Mouse (Mus musculus) liver, embryonic 14.5 days (tissue): Measurements from ENCODE around the gene Fam24b. TPM values are rescaled to one million over a fixed set of nuclear protein-coding genes. Genes with fewer than 3 reads are reported as not detected.

ENCODE experiments used
- ATAC-seq: fragments of 200-750 bp; cut with Nextera tagmentation; 2 replicates; pipeline ENCODE4 v1.8.0; 2017; ENCODE audit warnings: moderate number of reproducible peaks, mild to moderate bottlenecking, moderate library complexity; ENCODE audit not compliant: insufficient read depth
- DNase-seq, 3 experiments: peaks; one replicate each; pipeline ENCODE4 v3.0.0-alpha.2; 2012 to 2013; ENCODE audit warnings: low read depth in 3 of 3, low spot score in 3 of 3
- H3K27ac ChIP-seq: fragments of 300-500 bp; sonication (generic); 2 replicates; pipeline ENCODE4 v1.5.1; 2014; ENCODE audit warnings: moderate library complexity, mild to moderate bottlenecking, control low read depth, inconsistent platforms
- H3K27me3 ChIP-seq: fragments of 300-500 bp; sonication (generic); 2 replicates; pipeline ENCODE4 v1.6.1; 2014; ENCODE audit warnings: mild to moderate bottlenecking, low read length, moderate library complexity; ENCODE audit not compliant: control insufficient read depth, insufficient read depth
- H3K36me3 ChIP-seq: fragments of 300-500 bp; sonication (generic); replicated peaks from 2 replicates; pipeline ENCODE4 v1.6.1; 2014; ENCODE audit warnings: low read depth; ENCODE audit not compliant: control insufficient read depth, insufficient read depth
- H3K4me1 ChIP-seq, 2 experiments: fragments of 200-500 bp in 1 of 2; fragments of 300-500 bp in 1 of 2; sonication (generic) in 1 of 2; replicated peaks; 2 replicates each; pipeline ENCODE4 v1.6.1; 2012 to 2014; ENCODE audit warnings: antibody characterized with exemption in 1 of 2, inconsistent platforms in 1 of 2, low read length in 1 of 2; ENCODE audit not compliant: control insufficient read depth in 2 of 2, insufficient read depth in 2 of 2
- H3K4me2 ChIP-seq: fragments of 300-500 bp; sonication (generic); 2 replicates; pipeline ENCODE4 v1.6.1; 2014; ENCODE audit warnings: low read depth, mild to moderate bottlenecking, control low read depth, moderate library complexity
- H3K4me3 ChIP-seq, 2 experiments: fragments of 200-500 bp in 1 of 2; fragments of 300-500 bp in 1 of 2; sonication (generic) in 1 of 2; 2 replicates each; pipeline ENCODE4 v1.5.1; 2012 to 2014; ENCODE audit warnings: low read depth in 2 of 2, low read length in 2 of 2, mild to moderate bottlenecking in 2 of 2, control low read depth in 1 of 2, inconsistent platforms in 1 of 2, moderate library complexity in 1 of 2; ENCODE audit not compliant: insufficient read depth in 1 of 2
- H3K9ac ChIP-seq: fragments of 300-500 bp; sonication (generic); replicated peaks from 2 replicates; pipeline ENCODE4 v1.6.1; 2014; ENCODE audit warnings: mild to moderate bottlenecking, control low read depth, moderate library complexity
- H3K9me3 ChIP-seq: fragments of 300-500 bp; sonication (generic); 2 replicates; pipeline ENCODE4 v1.6.1; 2016; ENCODE audit warnings: low read length, mixed read lengths; ENCODE audit not compliant: control insufficient read depth
- CTCF ChIP-seq: IDR thresholded peaks from 2 replicates; pipeline ENCODE4 v1.5.1; 2016; ENCODE audit warnings: antibody characterized with exemption, low read depth, control low read depth
- EP300 ChIP-seq: IDR thresholded peaks from 2 replicates; pipeline ENCODE4 v1.6.1; 2016; ENCODE audit warnings: antibody characterized with exemption, low read depth
- WGBS: fragments of 180-500 bp; shearing (Covaris S2); extraction: QIAGEN DNeasy Blood & Tissue Kit; methylation state at CpG from one replicate; pipeline ENCODE4 v1.1.7; 2014; ENCODE audit not compliant: insufficient replicate concordance; 5-methylcytosine and 5-hydroxymethylcytosine counted together
- polyA plus RNA-seq, 2 experiments: library from polyadenylated mRNA; depleted of rRNA in 1 of 2; stranded (reverse) in 1 of 2; unstranded in 1 of 2; fragments of >200 nt; fragmentation: Nextera tagmentation in 1 of 2; extraction: Ambion mirVana in 1 of 2; gene quantifications; 2 replicates each; pipeline versions ENCODE4 v1.2.1 to v1.2.3; 2012 to 2014

Fam24b gene
- polyA plus RNA-seq (2012; rRNA removed) (0.37 TPM in 1 of 2 replicates, not detected in the other), polyA plus RNA-seq (2014; fragmentation: Nextera tagmentation; extraction: Ambion mirVana) (not detected in 2 replicates)

DNA sequence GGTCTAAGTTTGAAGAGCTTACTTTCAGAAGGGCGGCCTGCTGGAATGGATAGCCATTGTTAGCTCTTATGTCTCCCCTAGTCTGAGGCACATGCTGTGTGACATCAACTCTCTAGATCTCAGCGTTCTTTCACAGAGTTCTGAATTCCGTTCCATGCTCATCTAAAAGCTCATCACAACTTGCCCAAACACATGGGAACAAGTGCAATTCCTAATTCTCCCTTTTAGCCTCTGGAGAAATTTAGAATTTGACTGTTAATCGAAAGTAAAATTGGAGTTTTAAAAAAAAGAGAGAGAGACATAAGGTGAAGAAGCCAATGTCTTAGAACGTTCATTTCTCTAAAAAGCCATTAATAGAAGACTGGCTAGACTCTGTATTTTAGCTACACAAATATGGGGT lies at the start of gene Fam24b:
Gene Fam24b, minus strand, starts transcription at position 101 of the 400 bp plus-strand sequence.
- H3K9me3 ChIP-seq: no peaks in the 10 kb centered on the region
- no peak within 1 kb of the TSS for H3K4me2 ChIP-seq
- TF ChIP-seq CTCF (no peak), EP300 (no peak)
- ATAC-seq (no peak), DNase-seq (no peak)
- no peaks in the 10 kb centered on the region for H3K27me3 ChIP-seq
- H3K36me3 ChIP-seq: no peaks in the 10 kb centered on the region
- H3K9ac ChIP-seq: no peak within 1 kb of the TSS
- H3K4me3 ChIP-seq: no peak within 1 kb of the TSS
- H3K27ac ChIP-seq: no peak within 1 kb of the TSS
- WGBS: 66% methylated on average over 5 of the region's 5 CpGs
- H3K4me1 ChIP-seq: no peaks in the 10 kb centered on the region

DNA sequence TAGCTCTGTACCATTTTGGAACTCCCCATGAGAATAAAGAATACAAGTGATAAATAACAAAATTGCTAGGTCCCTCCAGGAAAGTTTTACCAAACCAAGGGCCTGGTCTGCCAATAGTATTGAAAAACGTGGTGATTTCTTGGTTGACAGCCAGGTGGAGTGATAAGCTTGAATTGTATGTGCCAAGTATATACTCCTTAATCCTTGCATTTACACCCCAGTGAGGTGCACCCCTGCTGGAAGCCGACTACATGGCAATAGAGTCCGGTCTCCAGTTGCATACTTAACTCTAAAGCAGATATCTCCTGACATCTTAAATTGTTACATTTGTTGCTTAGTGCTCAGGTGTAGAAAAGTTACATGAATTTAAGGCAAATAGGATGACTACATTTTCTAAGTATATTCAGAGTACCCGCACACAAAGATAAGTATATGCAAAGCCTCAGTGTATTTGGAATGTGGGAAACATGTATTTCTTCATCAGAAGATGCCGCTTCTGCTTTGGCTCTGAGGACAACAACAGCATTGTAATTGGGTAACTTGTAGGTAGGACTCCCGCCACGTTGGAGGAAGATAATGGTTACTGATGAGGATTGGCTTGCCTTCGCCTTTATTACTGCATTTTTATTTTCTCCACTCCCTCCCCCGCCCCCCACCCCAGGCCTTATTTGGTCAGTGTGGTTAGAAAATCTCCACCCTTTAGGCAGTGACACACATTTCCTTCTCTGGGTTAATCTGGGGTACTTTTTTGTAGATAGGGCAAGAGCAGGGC lies 42.8 kb upstream of the Fam24b start:
- Histone ChIP-seq H3K36me3 (no peaks in the 10 kb centered on the region), H3K9ac (peak overlapping the region; percentile 70), H3K27me3 (no peaks in the 10 kb centered on the region), H3K4me3 (peak overlapping the region in 1 of 2 experiments; percentile 63; a peak in 2 of 4 replicates), H3K4me2 (peak overlapping the region; percentile 91), H3K9me3 (no peaks in the 10 kb centered on the region), H3K4me1 (peaks cover 2 to 10% of the 10 kb centered on the region in 2 experiments), H3K27ac (no peak overlapping the region)
- 32% methylated on average over 9 of the region's 9 CpGs for WGBS
- ATAC-seq (no peak), DNase-seq (peak in 1 of 3 experiments; percentile 35)
- peak; percentile 36; the same call in 1 of the 2 replicates for TF ChIP-seq CTCF
- no peak for TF ChIP-seq EP300

DNA sequence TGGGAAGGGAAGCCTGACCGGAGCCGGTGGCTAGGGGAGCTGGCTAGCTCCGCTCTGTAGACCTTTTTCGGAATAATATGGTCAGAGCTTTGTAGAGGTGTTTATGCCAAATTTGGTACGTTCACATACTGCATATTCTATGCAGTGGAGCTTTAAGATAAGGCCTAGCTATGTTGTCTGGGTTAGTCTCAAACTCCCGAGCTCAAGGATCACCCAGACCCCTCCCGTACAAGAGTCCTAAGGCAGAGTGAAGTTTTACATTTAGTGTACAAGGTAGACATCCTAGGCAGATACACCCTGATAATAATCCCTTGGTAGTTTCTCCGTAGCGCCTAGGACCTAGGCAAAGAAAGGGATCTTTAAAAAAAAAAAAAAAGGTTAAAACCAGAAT lies 42.1 kb upstream of the Fam24b start:
- 5% methylated on average over 9 of the region's 9 CpGs for WGBS
- no peaks in the 10 kb centered on the region for H3K36me3 ChIP-seq
- no peaks in the 10 kb centered on the region for H3K9me3 ChIP-seq
- H3K4me2 ChIP-seq: peak overlapping the region; percentile 91
- peak; percentile 62; the same call in 1 of the 2 replicates for ATAC-seq
- no peaks in the 10 kb centered on the region for H3K27me3 ChIP-seq
- peak overlapping the region; percentile 41 for H3K27ac ChIP-seq
- peaks cover 2 to 10% of the 10 kb centered on the region in 2 experiments for H3K4me1 ChIP-seq
- H3K9ac ChIP-seq: peak overlapping the region; percentile 70
- DNase-seq: no peak
- TF ChIP-seq CTCF (no peak), EP300 (no peak)
- H3K4me3 ChIP-seq: peak overlapping the region; percentile 63 to 72

GRCm38 (mm10) chr7:131370648-131371469 lies 41.5 kb upstream of the Fam24b start, which contains the start of gene Pstk:
Gene Pstk, plus strand, starts transcription at chr7:131371141.
- DNase-seq (peak; percentile 79 to 80 (median 79)), ATAC-seq (peak; percentile 93)
- H3K4me2 ChIP-seq: peak within 1 kb of the TSS; percentile 91
- peak within 1 kb of the TSS; percentile 41 for H3K27ac ChIP-seq
- TF ChIP-seq CTCF (peak; percentile 97), EP300 (no peak)
- no peaks in the 10 kb centered on the region for H3K27me3 ChIP-seq
- H3K4me3 ChIP-seq: peak within 1 kb of the TSS; percentile 63 to 72
- no peaks in the 10 kb centered on the region for H3K9me3 ChIP-seq
- H3K36me3 ChIP-seq: no peaks in the 10 kb centered on the region
- peaks cover 2 to 10% of the 10 kb centered on the region in 2 experiments for H3K4me1 ChIP-seq
- 3% methylated on average over 47 of the region's 47 CpGs for WGBS
- peak within 1 kb of the TSS; percentile 70 for H3K9ac ChIP-seq

GRCm38 (mm10) chr7:131364131-131364530 lies 34.8 kb upstream of the Fam24b start:
- 88% methylated on average over 8 of the region's 8 CpGs for WGBS
- ATAC-seq: no peak
- no peaks in the 10 kb centered on the region for H3K9me3 ChIP-seq

More at GRCm38 (mm10) chr7:131364131-131364530, 34.8 kb upstream of the Fam24b start:
- H3K36me3 ChIP-seq: peaks cover 3% of the 10 kb centered on the region
- no peak overlapping the region for H3K27ac ChIP-seq
- H3K9ac ChIP-seq: no peak overlapping the region
- TF ChIP-seq EP300: no peak
- H3K4me2 ChIP-seq: no peak overlapping the region
- H3K4me1 ChIP-seq: peaks cover 9 to 13% of the 10 kb centered on the region in 2 experiments
- no peaks in the 10 kb centered on the region for H3K27me3 ChIP-seq
- no peak for DNase-seq
- no peak overlapping the region for H3K4me3 ChIP-seq
